Mouse (Mus musculus) hindbrain, embryonic 13.5 days (tissue): ENCODE data around the gene Olfr1346. TPM values are rescaled to one million over a fixed set of nuclear protein-coding genes. Genes with fewer than 3 reads are reported as not detected.

Experiments used
- ATAC-seq: fragments of 200-750 bp; cut with Nextera tagmentation; 2 replicates; pipeline ENCODE4 v1.8.0; 2017; ENCODE audit warnings: moderate TSS enrichment; ENCODE audit not compliant: low FRiP score
- H3K27ac ChIP-seq: fragments of 300-500 bp; sonication (generic); 2 replicates; pipeline ENCODE4 v1.5.1; 2015; ENCODE audit warnings: inconsistent platforms, mild to moderate bottlenecking, moderate library complexity
- H3K27me3 ChIP-seq: fragments of 300-500 bp; sonication (generic); 2 replicates; pipeline ENCODE4 v1.6.1; 2015; ENCODE audit warnings: mild to moderate bottlenecking, inconsistent platforms
- H3K36me3 ChIP-seq: fragments of 300-500 bp; sonication (generic); 2 replicates; pipeline ENCODE4 v1.6.1; 2015; ENCODE audit warnings: mild to moderate bottlenecking, inconsistent platforms
- H3K4me1 ChIP-seq: fragments of 300-500 bp; sonication (generic); replicated peaks from 2 replicates; pipeline ENCODE4 v1.6.1; 2015; ENCODE audit warnings: inconsistent platforms
- H3K4me2 ChIP-seq: fragments of 300-500 bp; sonication (generic); 2 replicates; pipeline ENCODE4 v1.6.1; 2015; ENCODE audit warnings: inconsistent platforms, mild to moderate bottlenecking, moderate library complexity
- H3K4me3 ChIP-seq: fragments of 300-500 bp; sonication (generic); 2 replicates; pipeline ENCODE4 v1.5.1; 2015; ENCODE audit warnings: mild to moderate bottlenecking, inconsistent platforms
- H3K9ac ChIP-seq: fragments of 300-500 bp; sonication (generic); 2 replicates; pipeline ENCODE4 v1.6.1; 2015; ENCODE audit warnings: mild to moderate bottlenecking, inconsistent platforms
- H3K9me3 ChIP-seq: fragments of 300-500 bp; sonication (generic); 2 replicates; pipeline ENCODE4 v1.6.1; 2016; ENCODE audit warnings: inconsistent platforms
- WGBS: fragments of 180-500 bp; shearing (Covaris S2); methylation state at CpG from one replicate; pipeline ENCODE4 v1.1.7; 2015; 5-methylcytosine and 5-hydroxymethylcytosine counted together
- polyA plus RNA-seq: library from polyadenylated mRNA; unstranded; fragments of >200 nt; fragmentation: Nextera tagmentation; extraction: Ambion mirVana; gene quantifications from 2 replicates; pipeline ENCODE4 v1.2.1, GENCODE M21; 2015

Gene Olfr1346
- polyA plus RNA-seq, 1 experiment from 2014 or later = not detected

GRCm38 (mm10) chr7:6521666-6522065, 54.8 kb downstream of the Olfr1346 start:
- no peaks in the 10 kb centered on the region for H3K4me1 ChIP-seq
- no peak overlapping the region for H3K4me3 ChIP-seq
- ATAC-seq = no peak
- peaks cover under 1% of the 10 kb centered on the region; the same call in 1 of the 2 replicates for H3K9me3 ChIP-seq
- no peaks in the 10 kb centered on the region for H3K27me3 ChIP-seq
- WGBS = 40% methylated on average over 1 of the region's 1 CpGs
- no peak overlapping the region for H3K4me2 ChIP-seq
- no peak overlapping the region for H3K27ac ChIP-seq
- no peak overlapping the region for H3K9ac ChIP-seq
- no peaks in the 10 kb centered on the region for H3K36me3 ChIP-seq

- ATAC-seq = no peak
- Histone ChIP-seq H3K4me1 (no peaks in the 10 kb centered on the region), H3K9me3 (peaks cover 3% of the 10 kb centered on the region; the same call in 1 of the 2 replicates), H3K27me3 (no peaks in the 10 kb centered on the region), H3K9ac (no peak within 1 kb of the TSS), H3K4me2 (no peak within 1 kb of the TSS), H3K27ac (no peak within 1 kb of the TSS), H3K36me3 (no peaks in the 10 kb centered on the region), H3K4me3 (no peak within 1 kb of the TSS)
- WGBS = 80% methylated on average over 5 of the region's 5 CpGs
Observed at GRCm38 (mm10) chr7:6522850-6523249, 55.9 kb downstream of the Olfr1346 start, which contains the start of gene Olfr1349. Olfr1349 (minus strand) TSS chr7:6522950.

- no peak overlapping the region for H3K4me2 ChIP-seq
- no peak overlapping the region for H3K4me3 ChIP-seq
- no peak overlapping the region for H3K27ac ChIP-seq
- H3K4me1 ChIP-seq = no peaks in the 10 kb centered on the region
- no peaks in the 10 kb centered on the region for H3K27me3 ChIP-seq
- ATAC-seq = no peak
- 66% methylated on average over 3 of the region's 3 CpGs for WGBS
- peaks cover 3% of the 10 kb centered on the region; the same call in 1 of the 2 replicates for H3K9me3 ChIP-seq
- H3K9ac ChIP-seq = no peak overlapping the region
- no peaks in the 10 kb centered on the region for H3K36me3 ChIP-seq
Observed at GRCm38 (mm10) chr7:6525001-6525400, 58.1 kb downstream of the Olfr1346 start.

GRCm38 (mm10) chr7:6526141-6526540, 59.2 kb downstream of the Olfr1346 start:
- no peak overlapping the region for H3K27ac ChIP-seq
- no peaks in the 10 kb centered on the region for H3K4me1 ChIP-seq
- H3K9ac ChIP-seq = no peak overlapping the region
- H3K4me3 ChIP-seq = no peak overlapping the region
- H3K9me3 ChIP-seq = peaks cover 3% of the 10 kb centered on the region; the same call in 1 of the 2 replicates
- no peaks in the 10 kb centered on the region for H3K36me3 ChIP-seq
- ATAC-seq = no peak
- no peak overlapping the region for H3K4me2 ChIP-seq
- H3K27me3 ChIP-seq = no peaks in the 10 kb centered on the region
- WGBS = 68% methylated on average over 5 of the region's 5 CpGs

Other genes with a start within 250 kb of the Olfr1346 start
- gene Zscan5b, start 244.8 kb upstream of the Olfr1346 start, polyA plus RNA-seq = not detected in 2 replicates
- 0.26 TPM in 1 of 2 replicates, not detected in the other for gene Epp13, start 214.4 kb upstream of the Olfr1346 start, polyA plus RNA-seq
- gene Zfp667, start 180.5 kb upstream of the Olfr1346 start, polyA plus RNA-seq = 20.2 and 22.7 TPM in 2 replicates
- gene Zfp583, start 135.8 kb upstream of the Olfr1346 start, polyA plus RNA-seq = 13.0 and 15.7 TPM in 2 replicates
- gene Gm3854, start 123.3 kb upstream of the Olfr1346 start, polyA plus RNA-seq = 6.7 and 9.0 TPM in 2 replicates
- gene Zfp78, start 103.8 kb upstream of the Olfr1346 start, polyA plus RNA-seq = 3.6 and 4.2 TPM in 2 replicates
- 16.2 and 17.0 TPM in 2 replicates for gene Zfp28, start 83.8 kb upstream of the Olfr1346 start, polyA plus RNA-seq
- gene Smim17, start 68.4 kb upstream of the Olfr1346 start, polyA plus RNA-seq = 3.7 and 4.2 TPM in 2 replicates
- gene Gm20715, start 56.8 kb upstream of the Olfr1346 start, polyA plus RNA-seq = 0.09 TPM in 2 replicates
- not detected in 2 replicates for gene Olfr1344, start 28.4 kb upstream of the Olfr1346 start, polyA plus RNA-seq
- 0.03 TPM in 1 of 2 replicates, not detected in the other for gene Olfr1336, start 10.9 kb upstream of the Olfr1346 start, polyA plus RNA-seq
- not detected in 2 replicates for gene Olfr5, start 19.8 kb downstream of the Olfr1346 start, polyA plus RNA-seq
- gene Olfr1347, start 32.7 kb downstream of the Olfr1346 start, polyA plus RNA-seq = not detected in 2 replicates
- not detected in 2 replicates for gene Olfr1348, start 41.6 kb downstream of the Olfr1346 start, polyA plus RNA-seq
- gene Olfr1349, start 55.8 kb downstream of the Olfr1346 start, polyA plus RNA-seq = not detected in 2 replicates
- gene Olfr1350, start 97.7 kb downstream of the Olfr1346 start, polyA plus RNA-seq = not detected in 2 replicates
- gene Zim1, start 229.3 kb downstream of the Olfr1346 start, polyA plus RNA-seq = 2.6 and 3.9 TPM in 2 replicates